Mouse (Mus musculus): ENCODE results near the gene Lysmd1. TPM values are rescaled to one million over a fixed set of nuclear protein-coding genes. Genes with fewer than 3 reads are reported as not detected.

The Lysmd1 gene
- total RNA-seq, 2 experiments from 2014 or later = 16.5 to 18.4 TPM

GRCm38 (mm10) chr3:95135433-95136052 is 1.7 kb downstream of the Lysmd1 start:
- no peak for DNase-seq (ENCODE audit: extremely low spot score in 1 of 2, low spot score in 1 of 2)

- no peak for DNase-seq (ENCODE audit: extremely low spot score in 1 of 2, low spot score in 1 of 2)
These were observed 2.4 kb downstream of the Lysmd1 start for GRCm38 (mm10) chr3:95136336-95136735.

- DNase-seq (ENCODE audit: extremely low spot score in 1 of 2, low spot score in 1 of 2) = no peak
These were observed 5.8 kb downstream of the Lysmd1 start for GRCm38 (mm10) chr3:95139586-95140288.

- DNase-seq (ENCODE audit: extremely low spot score in 1 of 2, low spot score in 1 of 2) = no peak
These were observed 6.4 kb downstream of the Lysmd1 start for GRCm38 (mm10) chr3:95140289-95140595.

- no peak for DNase-seq (ENCODE audit: extremely low spot score in 1 of 2, low spot score in 1 of 2)
These were observed 6.9 kb downstream of the Lysmd1 start for GRCm38 (mm10) chr3:95140795-95141194.

GRCm38 (mm10) chr3:95141474-95141873 is 7.6 kb downstream of the Lysmd1 start:
- DNase-seq (ENCODE audit: extremely low spot score in 1 of 2, low spot score in 1 of 2) = no peak

GRCm38 (mm10) chr3:95141952-95142616 is 8.2 kb downstream of the Lysmd1 start, which contains the start of gene Tnfaip8l2:
Tnfaip8l2 (minus strand) TSS chr3:95142360.
- no peak for DNase-seq (ENCODE audit: extremely low spot score in 1 of 2, low spot score in 1 of 2)

- DNase-seq (ENCODE audit: extremely low spot score in 1 of 2, low spot score in 1 of 2) = peak; percentile 75 to 95
These were observed 8.7 kb downstream of the Lysmd1 start for GRCm38 (mm10) chr3:95142617-95143011.

GRCm38 (mm10) chr3:95147924-95148323 is 14.0 kb downstream of the Lysmd1 start:
- DNase-seq (ENCODE audit: extremely low spot score in 1 of 2, low spot score in 1 of 2) = no peak

GRCm38 (mm10) chr3:95153874-95154273 is 20.0 kb downstream of the Lysmd1 start:
- DNase-seq (ENCODE audit: extremely low spot score in 1 of 2, low spot score in 1 of 2) = peak in 1 of 2 experiments; percentile 59

GRCm38 (mm10) chr3:95159511-95159986 is 25.7 kb downstream of the Lysmd1 start:
- no peak for DNase-seq (ENCODE audit: extremely low spot score in 1 of 2, low spot score in 1 of 2)

- DNase-seq (ENCODE audit: extremely low spot score in 1 of 2, low spot score in 1 of 2) = peak; percentile 75
These were observed 26.4 kb downstream of the Lysmd1 start, which contains the start of gene Sema6c for GRCm38 (mm10) chr3:95159987-95160963. Sema6c (plus strand) TSS chr3:95160457.

- DNase-seq (ENCODE audit: extremely low spot score in 1 of 2, low spot score in 1 of 2) = no peak
These were observed 27.2 kb downstream of the Lysmd1 start for GRCm38 (mm10) chr3:95161041-95161551.

GRCm38 (mm10) chr3:95161618-95162344 is 27.9 kb downstream of the Lysmd1 start:
- no peak for DNase-seq (ENCODE audit: extremely low spot score in 1 of 2, low spot score in 1 of 2)

- DNase-seq (ENCODE audit: extremely low spot score in 1 of 2, low spot score in 1 of 2) = no peak
These were observed 28.4 kb downstream of the Lysmd1 start for GRCm38 (mm10) chr3:95162345-95162628.

- DNase-seq (ENCODE audit: extremely low spot score in 1 of 2, low spot score in 1 of 2) = no peak
These were observed 29.7 kb downstream of the Lysmd1 start for GRCm38 (mm10) chr3:95163419-95164255.

GRCm38 (mm10) chr3:95164256-95164550 is 30.3 kb downstream of the Lysmd1 start:
- DNase-seq (ENCODE audit: extremely low spot score in 1 of 2, low spot score in 1 of 2) = no peak

GRCm38 (mm10) chr3:95164840-95165239 is 31.0 kb downstream of the Lysmd1 start:
- no peak for DNase-seq (ENCODE audit: extremely low spot score in 1 of 2, low spot score in 1 of 2)

- DNase-seq (ENCODE audit: extremely low spot score in 1 of 2, low spot score in 1 of 2) = no peak
These were observed 36.1 kb downstream of the Lysmd1 start for GRCm38 (mm10) chr3:95169996-95170395.

Data from layer of hippocampus, postnatal 25 days (tissue).